Mouse (Mus musculus): Measurements from ENCODE around the gene Hoxd11.

Gene Hoxd11

DNA sequence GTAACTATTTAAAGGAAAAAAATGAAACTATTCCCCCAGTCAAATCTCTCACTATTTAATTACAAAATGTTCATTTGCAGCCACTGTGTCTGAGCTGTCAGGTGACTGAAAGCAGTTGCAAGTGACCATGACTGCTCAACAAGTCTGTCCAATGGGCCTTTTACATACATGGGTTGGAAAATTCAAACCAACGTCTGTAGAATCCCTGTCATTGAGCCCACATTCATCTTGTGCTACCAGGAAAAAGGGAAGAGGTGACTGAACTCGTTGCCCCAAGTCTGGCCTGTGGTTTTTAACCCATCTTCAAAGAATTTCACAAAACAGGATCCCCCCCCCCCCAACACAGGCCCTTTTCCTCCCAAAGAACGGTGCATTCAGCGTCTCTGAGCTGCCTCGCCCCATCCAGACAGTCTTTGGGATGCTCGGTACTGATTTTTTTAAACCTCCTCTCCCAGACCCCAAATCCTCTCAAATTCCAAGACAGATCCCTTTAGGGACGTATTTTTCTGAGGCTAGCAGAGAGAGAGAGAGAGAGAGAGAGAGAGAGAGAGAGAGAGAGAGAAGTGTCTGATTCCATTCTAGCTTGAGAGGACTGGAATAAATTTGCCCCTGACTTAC, 16.6 kb downstream of the Hoxd11 start:
- no peak for DNase-seq (ENCODE audit: low spot score in 2 of 2)

DNA sequence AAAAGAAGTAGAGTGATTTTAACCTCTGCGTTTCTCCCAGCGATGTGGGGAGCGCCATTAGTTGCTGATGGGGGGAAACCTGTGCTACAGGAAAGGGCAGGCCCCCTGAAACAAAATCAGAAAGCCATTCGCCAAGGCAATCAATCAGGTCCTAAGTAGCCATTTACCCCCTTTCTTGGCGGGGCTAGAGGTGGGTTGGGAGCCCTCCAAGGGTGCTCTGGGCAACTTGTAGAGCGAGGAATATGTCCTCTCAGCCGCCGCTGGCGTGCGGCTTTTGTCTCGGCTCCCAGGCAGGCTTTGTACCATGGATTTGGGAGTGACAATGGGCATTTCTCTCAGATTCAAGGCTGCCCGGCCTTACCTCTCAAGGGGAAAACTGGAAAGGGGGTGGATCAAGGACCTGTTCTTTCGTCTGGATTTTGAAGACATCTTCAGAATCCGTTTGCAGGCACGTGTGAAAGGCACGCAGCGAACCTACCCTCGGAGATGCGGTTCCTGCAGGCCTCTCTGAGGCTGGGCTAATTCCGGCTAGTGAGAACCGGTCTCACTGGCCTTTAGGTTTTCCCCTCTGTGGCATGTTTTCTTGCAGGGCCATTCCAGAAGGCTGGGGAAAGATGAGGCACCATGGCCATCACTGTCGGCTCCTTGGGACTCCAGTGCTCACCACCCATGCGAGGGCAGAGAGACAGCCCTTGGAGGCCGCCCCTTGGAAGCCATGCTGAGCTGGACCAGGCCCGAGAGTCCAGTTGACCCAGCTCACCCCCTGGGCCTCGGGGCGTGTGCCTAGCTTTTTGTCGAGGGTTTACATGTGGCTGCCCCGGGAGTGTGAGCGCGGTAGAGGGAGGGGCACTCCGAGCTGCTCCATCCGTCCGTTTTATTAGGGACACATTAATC, 17.3 kb downstream of the Hoxd11 start:
- no peak for DNase-seq (ENCODE audit: low spot score in 2 of 2)

DNA sequence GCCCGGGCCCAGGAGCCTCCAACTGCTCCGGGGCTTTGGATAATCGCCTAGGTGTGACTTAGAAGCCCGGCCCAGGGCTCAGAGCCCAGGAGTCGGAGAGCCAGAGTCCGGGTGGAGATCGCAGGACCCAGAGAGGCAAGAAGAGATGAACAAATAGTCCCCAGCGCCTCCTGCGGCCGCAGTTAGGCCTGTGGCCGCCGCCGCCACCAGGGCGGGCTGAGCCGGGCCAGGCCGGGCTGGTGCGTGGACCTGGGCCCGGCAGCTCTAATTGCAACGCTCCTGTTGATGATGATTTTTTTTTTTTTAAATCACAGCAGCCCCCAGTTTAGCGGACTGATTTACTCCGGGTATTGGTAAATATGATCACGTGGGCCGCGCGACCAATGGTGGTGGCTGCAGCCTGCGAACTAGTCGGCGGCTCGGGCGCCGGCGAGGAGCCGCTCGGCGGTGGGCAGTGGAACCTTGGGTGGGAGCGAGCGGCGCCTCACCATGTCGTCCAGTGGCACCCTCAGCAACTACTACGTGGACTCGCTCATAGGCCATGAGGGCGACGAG, 18.3 kb downstream of the Hoxd11 start, which contains the start of gene Hoxd9:
Gene Hoxd9, plus strand, starts transcription at position 161 of the 555 bp plus-strand sequence.
- DNase-seq (ENCODE audit: low spot score in 2 of 2) = peak; percentile 75 to 79

DNA sequence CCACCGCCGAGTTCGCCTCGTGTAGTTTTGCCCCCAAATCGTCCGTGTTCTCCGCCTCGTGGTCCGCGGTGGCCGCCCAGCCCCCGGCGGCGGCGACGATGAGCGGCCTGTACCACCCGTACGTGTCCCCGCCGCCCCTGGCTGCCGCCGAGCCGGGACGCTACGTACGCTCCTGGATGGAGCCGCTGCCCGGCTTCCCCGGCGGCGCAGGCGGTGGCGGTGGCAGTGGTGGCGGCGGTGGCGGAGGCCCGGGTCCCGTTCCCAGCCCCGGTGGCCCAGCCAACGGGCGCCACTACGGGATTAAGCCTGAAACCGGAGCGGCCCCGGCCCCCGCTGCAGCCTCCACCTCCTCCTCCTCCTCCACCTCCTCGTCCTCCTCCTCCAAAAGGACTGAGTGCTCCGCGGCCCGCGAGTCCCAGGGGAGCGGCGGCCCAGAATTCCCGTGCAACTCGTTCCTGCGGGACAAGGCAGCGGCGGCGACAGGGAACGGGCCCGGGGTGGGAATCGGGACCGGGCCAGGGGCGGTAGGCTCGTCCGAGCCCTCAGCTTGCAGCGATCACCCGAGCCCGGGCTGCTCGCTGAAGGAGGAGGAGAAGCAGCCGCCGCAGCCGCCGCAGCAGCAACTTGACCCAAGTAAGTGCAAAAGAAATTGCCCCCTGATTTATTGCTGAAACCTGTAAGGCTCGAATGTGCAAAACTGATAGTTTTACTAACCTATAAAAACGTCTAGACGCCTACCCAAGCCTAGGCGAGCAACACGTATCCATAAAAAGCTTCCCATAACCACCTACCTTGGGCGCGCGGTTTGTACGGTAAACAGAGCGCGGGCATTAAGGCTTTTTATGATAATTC, 19.1 kb downstream of the Hoxd11 start:
- peak in 1 of 2 experiments; percentile 46 for DNase-seq (ENCODE audit: low spot score in 2 of 2)

DNA sequence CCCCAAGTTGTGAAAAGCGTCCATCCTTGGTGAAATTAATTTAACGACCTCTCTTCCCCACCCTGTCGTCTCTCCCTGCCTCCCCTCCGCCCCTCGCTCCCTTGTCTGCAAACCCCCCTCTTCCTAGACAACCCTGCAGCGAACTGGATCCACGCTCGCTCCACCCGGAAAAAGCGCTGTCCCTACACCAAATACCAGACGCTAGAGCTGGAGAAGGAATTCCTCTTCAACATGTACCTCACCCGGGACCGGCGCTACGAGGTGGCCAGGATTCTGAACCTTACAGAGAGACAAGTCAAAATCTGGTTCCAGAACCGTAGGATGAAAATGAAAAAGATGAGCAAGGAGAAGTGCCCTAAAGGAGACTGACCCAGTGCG, 19.7 kb downstream of the Hoxd11 start:
- DNase-seq (ENCODE audit: low spot score in 2 of 2) = no peak

DNA sequence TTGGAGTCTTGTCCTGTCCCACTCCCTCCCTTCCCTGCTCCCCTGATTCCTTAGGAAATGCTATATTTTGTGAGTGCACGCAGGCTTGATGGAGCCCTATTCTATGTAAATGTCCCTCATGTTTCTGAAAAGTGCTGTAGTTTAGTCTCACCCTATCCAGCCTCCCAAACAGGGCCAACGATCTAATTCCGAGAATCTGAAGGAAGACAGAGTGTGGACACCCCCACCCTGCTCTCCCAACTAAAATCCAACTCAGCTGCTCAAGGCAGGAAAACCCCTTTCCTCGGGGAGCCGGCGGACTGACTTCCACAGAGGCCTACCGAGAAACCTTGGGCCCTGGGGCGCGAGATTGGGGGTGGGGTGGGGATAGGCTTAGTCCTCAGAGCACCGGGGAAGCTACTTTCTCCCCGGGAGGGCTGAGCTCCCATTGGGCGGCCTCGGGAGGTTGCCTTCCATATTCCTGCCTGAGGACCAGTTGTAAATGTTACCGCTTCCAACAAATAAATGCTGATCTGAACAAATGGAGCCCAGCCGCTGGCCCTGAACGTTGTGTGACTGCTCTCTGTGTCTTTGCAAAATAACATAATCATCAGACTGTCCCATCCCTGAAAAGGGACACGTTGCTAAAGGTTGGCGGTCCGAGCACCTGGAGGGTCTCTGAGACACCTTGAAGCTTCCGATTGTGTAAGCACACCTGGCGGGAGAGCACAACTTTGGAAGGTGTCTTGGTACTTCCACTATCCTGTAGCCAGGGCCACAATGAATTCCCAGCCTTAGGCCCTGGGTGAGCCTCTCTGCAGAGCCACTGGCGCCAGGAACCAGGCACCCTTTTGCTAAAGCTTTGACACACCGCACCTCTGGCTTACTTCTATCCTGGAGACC, 20.5 kb downstream of the Hoxd11 start:
- no peak for DNase-seq (ENCODE audit: low spot score in 2 of 2)

DNA sequence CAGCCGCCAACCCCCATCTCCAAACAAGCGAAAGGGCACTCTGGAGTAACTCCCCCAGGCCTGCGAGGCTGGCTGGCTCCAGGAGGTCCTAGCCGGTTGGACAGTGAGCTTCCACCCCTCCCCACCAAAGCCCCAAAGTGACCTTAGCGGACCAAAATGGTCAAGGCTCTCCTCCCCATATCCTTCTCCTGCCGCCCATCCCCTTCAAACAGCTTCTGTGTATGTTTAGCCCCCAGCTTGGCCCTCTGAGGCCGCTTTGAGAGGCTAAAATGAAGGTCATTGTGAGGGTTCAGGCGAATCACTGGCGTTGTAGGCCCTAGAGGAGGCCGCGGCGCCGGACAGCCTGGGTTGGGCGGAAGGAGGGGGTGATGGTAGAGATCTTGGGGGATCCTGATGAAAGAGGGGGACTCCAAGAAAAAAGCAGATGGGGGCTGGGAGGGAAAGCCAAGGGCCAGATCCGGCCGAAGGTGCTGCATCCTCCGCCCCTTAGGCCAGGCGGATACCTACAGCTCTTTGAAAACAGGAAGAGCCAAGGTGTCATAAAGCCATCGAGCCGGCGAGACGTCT, 21.3 kb downstream of the Hoxd11 start:
- no peak for DNase-seq (ENCODE audit: low spot score in 2 of 2)

DNA sequence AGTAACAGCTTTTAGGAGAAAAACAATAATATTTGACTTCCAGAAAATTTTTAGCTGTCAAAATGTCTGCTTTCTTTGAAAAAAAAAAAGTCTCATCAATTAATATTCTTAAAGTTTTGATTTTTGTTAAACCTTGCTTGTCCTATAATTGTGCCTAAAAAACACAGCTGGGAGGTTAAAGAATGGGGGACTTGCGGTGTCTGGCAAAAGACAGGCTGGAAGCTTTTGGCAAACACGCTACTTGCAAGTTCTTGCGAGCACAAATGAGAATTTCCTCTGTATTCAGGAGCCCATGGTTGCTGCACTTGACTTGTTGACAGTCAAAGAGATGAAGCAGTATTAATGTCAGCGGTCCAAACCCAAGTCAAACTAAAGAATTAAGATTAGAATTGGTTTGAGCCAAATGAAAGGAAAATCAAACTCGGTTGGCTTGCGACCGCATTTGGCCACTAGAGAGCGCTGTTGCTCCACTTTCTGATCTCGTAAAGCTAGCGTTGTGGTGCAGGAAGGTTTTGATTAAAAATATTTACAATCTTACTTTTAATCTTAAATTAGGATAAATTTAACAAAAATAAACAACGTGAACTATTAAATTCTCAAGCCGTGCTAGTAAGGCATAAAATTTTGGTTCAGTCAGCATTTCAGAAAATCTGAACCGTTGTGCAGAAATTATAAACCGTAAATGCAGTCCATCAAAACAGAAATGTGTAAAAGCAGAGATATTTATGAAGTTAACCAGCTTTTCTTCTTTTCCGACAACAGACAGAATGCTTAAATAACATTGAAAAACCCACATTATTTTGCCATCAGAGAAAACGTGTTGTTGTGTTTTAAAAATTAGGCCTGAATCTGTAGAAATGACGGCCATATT, 22.8 kb downstream of the Hoxd11 start:
- peak; percentile 74 to 83 for DNase-seq (ENCODE audit: low spot score in 2 of 2)

DNA sequence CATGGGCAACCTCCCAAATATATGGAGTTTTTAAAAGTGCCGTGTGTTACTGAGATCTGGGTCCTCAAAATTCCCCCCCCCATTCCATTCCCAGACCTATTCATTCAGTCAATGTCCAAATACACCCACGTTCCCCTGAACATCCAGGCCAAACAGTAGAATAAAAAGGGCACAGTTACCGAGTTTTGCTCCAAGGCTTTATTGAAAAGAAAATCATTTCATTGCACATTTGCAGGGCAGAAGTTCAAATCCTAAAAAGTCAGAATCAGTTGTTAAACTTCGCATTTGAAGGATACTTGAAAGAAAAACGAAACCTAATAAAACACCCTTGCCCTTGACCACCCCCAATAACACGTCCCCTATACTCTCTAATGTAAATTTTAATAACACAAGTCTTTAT, 23.5 kb downstream of the Hoxd11 start:
- DNase-seq (ENCODE audit: low spot score in 2 of 2) = no peak

DNA sequence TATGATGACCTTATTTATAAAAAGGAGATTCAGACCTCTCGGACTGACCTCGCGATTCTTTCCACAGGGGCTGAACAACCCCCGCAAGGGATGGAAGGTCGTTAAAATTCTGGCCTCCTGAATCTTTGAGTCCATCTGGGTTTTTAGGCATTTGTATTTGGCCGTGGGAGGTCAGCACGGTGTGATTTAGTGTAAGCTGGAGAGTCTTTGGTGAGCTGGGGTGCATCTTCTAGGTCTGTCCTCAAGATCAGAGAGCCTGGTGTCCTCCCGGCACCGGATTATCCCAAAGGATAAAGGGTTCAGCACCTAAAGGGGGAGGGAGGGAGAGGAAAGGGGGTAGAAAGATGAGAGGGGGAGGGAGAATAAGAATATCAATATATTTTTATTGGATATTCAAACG, 24.0 kb downstream of the Hoxd11 start:
- DNase-seq (ENCODE audit: low spot score in 2 of 2) = no peak

DNA sequence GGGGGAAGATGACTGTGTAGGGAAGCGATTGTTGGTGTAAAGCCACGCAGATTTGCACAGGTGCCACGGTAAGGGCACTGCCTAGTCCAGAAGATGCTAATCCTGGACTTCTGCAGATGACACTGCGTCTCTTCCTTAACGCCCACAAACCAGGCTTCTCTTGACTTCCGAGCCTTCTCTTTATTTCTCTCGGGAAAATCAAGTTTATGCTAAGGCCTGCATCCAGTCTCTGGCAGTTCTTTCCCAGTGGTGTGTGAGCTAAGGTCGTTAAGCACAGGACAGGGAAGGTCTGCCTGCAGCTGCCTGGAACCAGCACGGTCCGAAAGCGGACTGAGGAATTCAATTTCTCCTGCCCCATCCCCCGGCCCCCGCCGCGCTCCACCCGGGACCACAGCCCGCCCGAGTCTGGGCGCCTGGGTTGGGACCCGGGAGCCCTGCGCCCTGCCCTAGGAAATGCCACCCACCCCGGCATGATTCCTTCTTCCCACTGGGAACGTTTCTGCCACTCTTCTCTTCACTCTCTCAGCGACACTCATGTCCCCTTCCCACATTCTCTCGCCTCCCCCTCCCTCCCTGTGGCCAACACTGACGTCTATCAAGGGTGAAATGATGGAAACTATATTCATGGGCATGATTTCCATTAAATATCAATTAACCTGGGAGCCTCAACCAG, 24.5 kb downstream of the Hoxd11 start:
- DNase-seq (ENCODE audit: low spot score in 2 of 2) = no peak

DNA sequence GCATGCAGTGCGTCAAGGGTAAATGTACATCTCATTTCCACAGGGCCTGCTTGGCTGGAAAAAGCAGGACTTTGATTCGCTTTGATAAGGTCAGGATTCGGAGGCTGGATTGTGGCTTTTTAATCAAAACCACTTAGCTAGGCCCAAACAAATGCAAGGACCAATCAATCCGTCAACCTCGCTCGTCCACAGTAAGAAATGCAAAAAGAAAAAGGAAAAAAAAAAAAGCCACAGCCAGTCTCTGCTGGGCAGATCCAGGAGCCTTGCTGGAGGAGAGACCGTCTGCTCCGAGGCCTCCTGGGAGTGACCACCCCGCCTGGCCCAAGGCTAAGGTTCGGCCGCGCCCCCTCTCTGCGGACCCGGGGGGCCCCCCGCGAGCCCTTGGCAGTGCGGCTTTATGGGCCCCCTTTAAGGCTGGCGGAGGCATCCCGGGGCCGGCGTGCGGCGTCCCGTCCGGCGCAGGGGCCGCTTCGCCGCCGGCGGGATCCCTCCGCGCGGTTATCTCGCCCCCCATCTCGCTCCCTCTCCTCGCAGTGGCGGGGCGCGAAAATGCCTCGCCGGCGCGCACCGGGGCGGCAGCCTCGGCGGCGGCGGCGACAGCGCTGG, 25.1 kb downstream of the Hoxd11 start, which contains the start of gene Hoxd8:
Gene Hoxd8, plus strand, starts transcription at position 223 of the 606 bp plus-strand sequence.
- DNase-seq (ENCODE audit: low spot score in 2 of 2) = peak; percentile 77 to 78

DNA sequence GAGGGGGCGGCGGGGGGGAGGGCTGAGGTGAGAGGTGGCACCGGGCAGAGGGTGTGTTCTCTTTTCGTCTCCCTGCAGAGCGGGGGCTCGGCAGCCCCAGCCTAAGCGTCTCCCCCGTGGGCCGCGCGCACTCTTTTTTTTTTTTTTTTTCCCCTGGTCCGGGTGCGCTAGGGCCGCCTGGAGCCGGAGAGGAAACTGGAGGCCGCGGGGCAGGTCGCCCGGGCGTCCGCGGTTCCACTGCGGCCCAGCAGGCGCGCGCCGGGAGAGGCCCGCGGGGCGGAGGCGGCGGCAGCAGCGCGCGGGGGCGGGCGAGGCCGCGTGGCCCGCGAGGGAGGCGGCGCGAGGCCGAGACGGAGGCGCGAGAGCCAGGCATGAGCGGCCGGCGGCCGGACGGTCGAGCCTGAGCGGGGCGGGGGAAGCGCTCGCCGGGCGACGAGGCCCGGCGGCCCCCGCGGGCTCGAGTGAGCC, 25.7 kb downstream of the Hoxd11 start:
- no peak for DNase-seq (ENCODE audit: low spot score in 2 of 2)

DNA sequence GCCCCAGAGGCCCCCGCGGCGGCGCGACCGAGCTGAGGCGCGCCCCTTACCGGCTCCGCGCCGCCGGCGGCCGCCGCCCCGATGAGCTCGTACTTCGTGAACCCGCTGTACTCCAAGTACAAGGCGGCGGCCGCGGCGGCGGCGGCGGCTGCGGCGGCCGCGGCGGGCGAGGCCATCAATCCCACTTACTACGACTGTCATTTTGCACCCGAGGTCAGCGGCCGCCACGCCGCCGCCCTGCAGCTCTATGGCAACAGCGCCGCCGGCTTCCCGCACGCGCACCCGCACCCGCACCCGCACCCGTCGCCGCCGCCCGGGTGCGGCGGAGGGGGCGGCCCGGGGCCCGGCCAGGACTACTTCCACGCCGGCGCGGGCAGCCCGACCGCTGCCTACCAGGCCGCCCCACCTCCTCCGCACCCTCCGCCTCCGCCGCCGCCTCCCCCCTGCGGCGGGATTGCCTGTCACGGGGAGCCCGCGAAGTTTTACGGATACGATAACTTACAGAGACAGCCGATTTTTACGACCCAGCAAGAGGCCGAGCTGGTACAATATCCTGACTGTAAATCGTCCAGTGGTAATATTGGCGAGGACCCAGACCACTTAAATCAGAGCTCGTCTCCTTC, 26.2 kb downstream of the Hoxd11 start:
- DNase-seq (ENCODE audit: low spot score in 2 of 2) = peak; percentile 67 to 68

DNA sequence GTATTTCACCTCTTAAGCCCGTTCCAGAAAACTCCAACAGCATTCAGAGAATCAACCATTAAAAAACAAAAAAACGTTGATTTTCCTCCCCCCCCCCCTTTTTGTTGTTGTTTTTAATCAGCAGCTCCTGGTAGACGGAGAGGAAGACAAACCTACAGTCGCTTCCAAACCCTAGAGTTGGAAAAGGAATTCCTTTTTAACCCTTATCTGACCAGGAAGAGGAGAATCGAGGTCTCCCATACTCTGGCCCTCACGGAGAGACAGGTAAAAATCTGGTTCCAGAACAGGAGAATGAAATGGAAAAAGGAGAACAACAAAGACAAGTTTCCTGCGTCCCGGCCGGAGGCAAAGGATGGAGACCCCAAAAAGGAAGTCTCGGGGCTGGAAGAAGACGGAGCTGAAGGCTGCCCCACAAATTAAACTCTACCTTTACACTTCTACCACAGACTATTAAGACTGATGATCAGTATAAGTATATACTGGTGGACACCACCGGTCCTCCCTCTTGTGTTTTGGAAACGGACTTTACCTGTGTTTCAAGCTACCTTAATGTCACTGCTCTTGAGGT, 27.1 kb downstream of the Hoxd11 start:
- DNase-seq (ENCODE audit: low spot score in 2 of 2) = no peak

DNA sequence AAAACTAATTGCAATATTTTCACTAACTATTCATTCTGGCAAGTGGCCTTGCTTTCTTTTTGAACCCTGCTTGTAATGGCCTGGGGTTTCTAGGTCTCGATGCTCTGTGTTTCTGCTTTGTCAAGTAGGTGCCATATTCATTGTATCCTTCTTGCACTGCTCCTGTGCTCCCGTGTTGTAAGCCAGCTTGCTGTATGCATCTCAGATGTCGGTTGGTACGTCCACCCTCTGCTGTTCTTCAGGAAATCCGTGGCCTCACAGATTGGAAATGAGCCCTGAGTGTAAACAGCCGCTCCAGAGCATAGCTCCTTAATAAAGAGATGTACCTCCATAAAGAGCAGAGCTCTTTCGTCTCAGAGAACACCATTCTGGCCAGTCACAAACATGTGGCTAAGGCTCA, 28.2 kb downstream of the Hoxd11 start:
- DNase-seq (ENCODE audit: low spot score in 2 of 2) = no peak

DNA sequence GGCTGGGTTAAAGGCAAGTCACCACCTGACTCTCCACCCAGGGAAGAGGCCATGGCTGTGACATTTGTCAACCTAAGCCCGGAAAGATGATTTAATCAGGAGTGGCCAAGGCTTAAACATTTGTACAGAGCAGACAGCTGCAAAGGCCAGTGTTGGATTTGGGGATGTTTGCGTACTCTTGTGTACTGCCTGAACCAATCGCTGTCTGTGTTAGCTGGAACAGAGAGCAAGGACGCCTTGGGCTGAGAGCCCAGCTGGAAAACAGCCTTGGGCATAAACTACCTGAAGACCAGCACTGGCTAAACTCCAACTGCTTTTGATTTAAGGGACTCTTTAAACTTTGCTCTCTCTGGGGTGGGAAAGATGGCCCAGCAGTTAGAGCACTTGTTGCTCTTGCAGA, 29.3 kb downstream of the Hoxd11 start:
- no peak for DNase-seq (ENCODE audit: low spot score in 2 of 2)
